Mouse (Mus musculus) heart, adult 2 months (tissue): ENCODE measurements at regions not wholly inside any gene's neighbourhood (a gene's known extent, or its start where the extent isn't known, plus 50 kb on each side); places are given as distances from the start of the nearest gene placed in this dataset.

Experiments
- DNase-seq, 2 experiments: peaks; one replicate each; pipeline ENCODE4 v3.0.0; 2021
- H3K27ac ChIP-seq: fragments of 200-600 bp; 2 replicates; pipeline ENCODE4 v1.8.1; 2022
- H3K27me3 ChIP-seq: fragments of 200-500 bp; 2 replicates; pipeline ENCODE4 v1.6.1; 2012; ENCODE audit warnings: mild to moderate bottlenecking, low read length, inconsistent platforms, mixed read lengths; ENCODE audit not compliant: control insufficient read depth, insufficient read depth
- H3K36me3 ChIP-seq: fragments of 200-500 bp; 2 replicates; pipeline ENCODE4 v1.6.1; 2012; ENCODE audit warnings: low read length, inconsistent platforms; ENCODE audit not compliant: control insufficient read depth, insufficient read depth
- H3K4me1 ChIP-seq: fragments of 200-500 bp; 2 replicates; pipeline ENCODE4 v1.6.1; 2011; ENCODE audit warnings: low read length; ENCODE audit not compliant: control insufficient read depth, insufficient read depth
- H3K4me3 ChIP-seq: fragments of 200-600 bp; 2 replicates; pipeline ENCODE4 v1.8.1; 2022
- H3K79me2 ChIP-seq: fragments of 200-500 bp; replicated peaks from 2 replicates; pipeline ENCODE4 v1.6.1; 2012; ENCODE audit warnings: mild to moderate bottlenecking, inconsistent platforms, low read length, moderate library complexity, mixed read lengths; ENCODE audit not compliant: control insufficient read depth, insufficient read depth
- H3K9ac ChIP-seq: fragments of 200-500 bp; 2 replicates; pipeline ENCODE4 v1.6.1; 2012; ENCODE audit warnings: low read depth, mild to moderate bottlenecking, control low read depth, inconsistent platforms, low read length, mixed read lengths
- CTCF ChIP-seq: fragments of 200-600 bp; IDR thresholded peaks from 2 replicates; pipeline ENCODE4 v1.8.1; 2022; ENCODE audit warnings: antibody characterized with exemption, mild to moderate bottlenecking, moderate library complexity
- EP300 ChIP-seq: fragments of 200-500 bp; IDR thresholded peaks from 2 replicates; pipeline ENCODE4 v1.6.1; 2011; ENCODE audit warnings: low read depth, low read length, control low read depth; ENCODE audit not compliant: insufficient read depth
- POLR2A ChIP-seq: fragments of 200-500 bp; IDR thresholded peaks from 2 replicates; pipeline ENCODE4 v1.6.1; 2011; ENCODE audit warnings: mild to moderate bottlenecking, low read depth, low read length, control low read depth; ENCODE audit not compliant: insufficient read depth
- whole genome bisulfite sequencing: fragments of 180-500 bp; shearing (Covaris S2); methylation state at CpG from one replicate; pipeline ENCODE4 v1.1.7; 2018; 5-methylcytosine and 5-hydroxymethylcytosine counted together
- intact Hi-C: fragments of 180-260 bp; cut with DNase I; formaldehyde crosslinking; loops from one replicate; pipeline ENCODE4 v1.15.1; 2025

- 74% methylated on average over 8 of the region's 8 CpGs for WGBS
- Histone ChIP-seq H3K36me3 (no peaks in the 10 kb centered on the region), H3K4me1 (no peaks in the 10 kb centered on the region), H3K27ac (no peak overlapping the region), H3K27me3 (no peaks in the 10 kb centered on the region), H3K9ac (no peak overlapping the region), H3K79me2 (no peaks in the 10 kb centered on the region), H3K4me3 (no peak overlapping the region)
- no peak for TF ChIP-seq POLR2A
- no peak for TF ChIP-seq EP300
- no peak for TF ChIP-seq CTCF
- intact Hi-C loops: no loop called here
- no peak for DNase-seq
Measured at GRCm38 (mm10) chr12:112438206-112438605, 51.0 kb upstream of the A530016L24Rik start.
